Mouse (Mus musculus): ENCODE measurements around the gene Osgepl1. TPM values are rescaled to one million over a fixed set of nuclear protein-coding genes. Genes with fewer than 3 reads are reported as not detected.
"Not testable (repeated sequence)": the region's sequence is repeated elsewhere in the genome, so short reads cannot be mapped to it uniquely, and the experiment has no call there.

Osgepl1 gene
- 21.0 and 23.9 TPM in 2 replicates for polyA plus RNA-seq (2012; rRNA removed)

DNA sequence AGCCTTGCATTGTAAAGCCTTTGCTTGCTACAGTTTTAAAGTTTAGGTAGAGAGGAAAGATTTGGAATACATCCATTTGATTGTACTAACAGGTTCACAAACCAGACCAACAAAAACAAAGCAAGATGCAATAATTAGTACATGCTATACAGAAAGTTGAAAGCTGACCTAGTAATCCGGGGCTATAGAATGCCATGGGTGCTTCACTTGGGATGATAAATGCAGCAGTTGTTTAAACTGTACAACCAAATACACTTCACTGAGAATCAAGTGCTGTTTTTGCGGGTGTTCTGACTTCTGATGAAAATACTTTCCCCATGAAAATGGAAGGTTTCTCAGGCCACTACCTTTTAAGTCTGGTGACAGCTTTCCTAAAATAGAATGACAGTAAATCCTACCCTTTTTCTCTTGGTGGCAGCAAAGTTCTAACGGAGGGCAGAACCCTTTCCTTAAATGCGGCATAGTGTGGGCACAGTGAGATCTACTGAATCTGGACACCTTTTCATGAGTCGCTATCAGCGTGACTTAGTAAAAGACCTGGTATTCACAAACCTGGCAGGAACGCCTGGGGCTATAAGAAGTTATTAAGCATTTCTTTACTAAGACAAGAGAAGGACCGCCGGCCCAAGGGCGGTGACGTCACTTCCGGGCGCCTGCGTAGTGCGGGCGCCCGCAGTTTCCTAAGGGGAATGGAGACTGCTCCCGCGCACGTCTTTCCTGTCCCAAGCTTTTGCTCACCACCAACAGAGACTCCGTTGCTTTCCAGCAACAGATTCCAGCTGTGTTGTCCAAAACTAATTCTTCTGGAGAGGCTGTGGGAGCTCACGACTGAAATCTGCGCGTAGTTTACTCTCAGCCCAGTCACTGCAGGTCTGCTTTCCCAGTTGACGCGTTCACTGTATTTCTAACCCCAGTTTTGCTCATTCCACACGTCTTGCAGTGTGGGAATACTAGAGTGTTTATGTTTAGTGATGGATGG, at the start of gene Osgepl1:
Gene Osgepl1, plus strand, starts transcription at position 636 of the 979 bp plus-strand sequence.
- peak; percentile 71 to 88 for DNase-seq (ENCODE audit: extremely low spot score in 1 of 2, low spot score in 1 of 2)

DNA sequence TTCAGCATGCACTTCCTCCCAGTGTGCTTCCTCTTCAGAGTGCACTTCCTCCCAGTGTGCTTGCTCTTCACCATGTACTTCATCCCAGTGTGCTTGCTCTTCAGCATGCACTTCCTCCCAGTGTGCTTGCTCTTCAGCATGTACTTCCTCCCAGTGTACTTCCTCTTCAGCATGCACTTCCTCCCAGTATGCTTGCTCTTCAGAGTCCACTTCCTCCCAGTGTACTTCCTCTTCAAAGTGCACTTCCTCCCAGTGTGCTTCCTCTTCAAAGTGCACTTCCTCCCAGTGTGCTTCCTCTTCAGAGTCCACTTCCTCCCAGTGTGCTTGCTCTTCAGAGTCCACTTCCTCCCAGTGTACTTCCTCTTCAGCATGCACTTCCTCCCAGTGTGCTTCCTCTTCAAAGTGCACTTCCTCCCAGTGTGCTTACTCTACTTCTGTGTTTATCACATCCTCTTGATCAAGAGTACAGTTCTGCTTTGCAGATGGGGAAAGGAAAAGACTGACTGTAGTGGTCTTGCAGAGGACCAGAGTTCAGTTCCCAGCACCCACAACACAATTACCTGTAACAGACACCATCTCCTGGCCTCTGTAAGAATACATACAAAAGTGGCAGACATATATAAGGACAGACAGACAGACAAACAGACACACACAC, 48.3 kb upstream of the Osgepl1 start:
- not testable (repeated sequence) for DNase-seq (ENCODE audit: extremely low spot score in 1 of 2, low spot score in 1 of 2)

DNA sequence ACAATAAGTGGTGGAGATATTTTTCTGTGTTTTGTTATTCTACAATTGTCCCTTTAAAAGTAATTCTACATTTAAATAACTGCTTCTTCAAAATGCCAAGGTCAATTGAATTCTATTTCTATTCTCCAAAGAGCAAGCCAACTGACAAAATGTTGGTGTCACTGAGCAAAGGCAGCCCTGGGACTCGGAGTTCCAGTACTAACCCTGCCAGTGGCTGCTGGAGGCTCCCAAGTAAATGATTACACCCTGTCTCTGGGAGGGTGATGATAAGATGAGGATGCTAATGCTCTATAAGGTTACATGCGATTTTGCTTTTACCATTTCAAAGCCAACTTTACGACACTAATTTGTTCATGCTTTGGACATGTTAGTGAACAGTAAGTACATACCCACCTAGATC, 43.5 kb upstream of the Osgepl1 start:
- no peak for DNase-seq (ENCODE audit: extremely low spot score in 1 of 2, low spot score in 1 of 2)

DNA sequence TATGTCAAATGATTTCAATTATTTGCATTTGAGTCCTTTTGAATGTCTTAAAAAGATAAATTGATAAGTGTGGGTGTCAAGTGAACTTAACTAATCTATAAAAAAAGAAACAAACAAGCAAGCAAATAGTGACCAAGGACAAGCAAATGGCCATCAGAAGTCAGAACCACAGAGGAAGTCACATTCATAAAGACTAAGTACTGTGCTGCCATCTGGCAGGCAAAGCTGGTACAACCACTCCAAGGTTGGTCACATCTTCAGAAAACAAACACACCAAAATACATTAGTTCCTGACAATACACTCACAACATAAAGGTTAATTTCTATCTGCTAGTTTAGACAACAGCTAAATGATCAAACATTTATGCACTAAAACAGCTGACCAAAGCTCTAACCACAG, 40.8 kb upstream of the Osgepl1 start:
- peak; percentile 7 to 66 for DNase-seq (ENCODE audit: extremely low spot score in 1 of 2, low spot score in 1 of 2)

DNA sequence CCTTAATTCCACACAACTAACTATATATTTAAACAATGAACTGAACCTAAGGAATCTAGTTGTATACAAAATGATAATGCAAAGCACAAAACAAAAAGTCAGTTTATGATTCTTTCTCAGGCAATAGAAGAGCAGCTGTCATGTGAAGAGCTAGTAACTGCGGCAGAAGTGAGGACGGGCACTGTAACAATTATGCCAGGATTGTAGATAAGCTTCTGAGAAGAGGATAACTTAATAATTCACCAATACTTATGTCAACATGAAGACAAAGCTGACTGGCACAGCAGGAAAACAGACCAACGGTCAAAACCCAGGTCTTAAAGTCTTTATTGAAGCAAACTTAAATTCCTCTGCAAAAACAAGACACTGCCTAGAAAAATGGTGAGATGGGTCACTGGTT, 22.2 kb upstream of the Osgepl1 start:
- DNase-seq (ENCODE audit: extremely low spot score in 1 of 2, low spot score in 1 of 2) = no peak

DNA sequence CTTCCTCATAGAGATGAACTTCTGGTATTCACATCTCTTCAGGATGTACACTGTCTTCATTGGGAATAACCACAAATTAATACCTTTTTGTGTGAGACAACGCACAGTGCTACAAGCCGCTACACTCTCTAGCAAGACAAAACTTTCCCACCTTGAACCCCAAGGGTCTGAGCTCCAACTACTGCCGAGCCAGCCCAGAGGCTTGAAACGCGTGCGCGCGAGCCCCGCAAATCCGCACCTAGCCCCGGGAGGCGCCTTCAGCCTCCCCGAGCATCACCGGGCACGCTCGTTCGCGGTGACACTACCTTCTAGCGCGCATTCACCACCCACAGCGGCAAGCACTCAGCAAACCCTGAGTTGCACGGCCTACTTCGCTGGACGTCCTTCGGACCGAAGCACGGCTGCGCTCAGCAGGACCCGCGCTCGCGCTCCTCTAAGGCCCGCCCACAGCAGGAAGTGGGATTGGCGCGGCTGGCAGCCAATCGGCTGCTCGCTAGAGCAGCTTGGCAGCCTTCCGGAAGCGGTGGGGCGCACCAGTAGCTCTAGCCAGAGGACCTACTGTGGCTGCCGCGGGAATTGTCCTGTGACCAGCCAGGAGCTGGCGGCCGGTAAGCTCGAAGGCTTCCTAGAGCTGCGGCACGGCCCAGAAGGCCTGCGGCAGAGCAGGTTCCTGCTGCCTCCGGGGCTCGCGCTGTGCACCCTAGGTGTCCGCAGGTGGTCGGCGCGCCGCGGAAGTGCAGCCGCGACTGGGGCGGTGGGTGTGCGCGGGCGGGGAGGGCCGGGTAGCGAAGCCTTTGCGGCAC, 16.6 kb upstream of the Osgepl1 start, which contains the start of the genes Pms1, Ormdl1 and Gm28778:
Gene Pms1, minus strand, starts transcription at position 438 of the 803 bp plus-strand sequence.
Gene Ormdl1, plus strand, starts transcription at position 515 of the 803 bp plus-strand sequence.
Gene Gm28778, plus strand, starts transcription at position 531 of the 803 bp plus-strand sequence.
- DNase-seq (ENCODE audit: extremely low spot score in 1 of 2, low spot score in 1 of 2) = peak; percentile 85 to 96

DNA sequence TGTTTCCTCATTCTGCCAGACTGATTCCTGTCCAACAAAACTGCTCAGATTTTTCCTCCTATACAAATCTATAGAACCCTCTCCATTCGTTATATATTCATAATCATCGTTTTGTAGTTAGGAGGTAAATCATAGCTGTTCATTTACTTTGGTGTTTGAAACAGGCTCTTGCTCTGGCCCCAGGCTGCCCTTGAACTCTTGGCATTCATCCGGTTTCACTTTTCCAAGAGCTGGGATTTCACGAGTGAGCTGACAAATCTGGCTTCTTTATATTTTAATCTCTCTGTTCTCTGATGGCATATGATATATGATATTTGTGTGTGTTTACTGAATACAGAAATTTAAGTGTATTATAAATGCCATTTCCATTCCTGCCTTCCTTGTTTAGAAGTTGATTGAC, 12.9 kb upstream of the Osgepl1 start:
- no peak for DNase-seq (ENCODE audit: extremely low spot score in 1 of 2, low spot score in 1 of 2)

DNA sequence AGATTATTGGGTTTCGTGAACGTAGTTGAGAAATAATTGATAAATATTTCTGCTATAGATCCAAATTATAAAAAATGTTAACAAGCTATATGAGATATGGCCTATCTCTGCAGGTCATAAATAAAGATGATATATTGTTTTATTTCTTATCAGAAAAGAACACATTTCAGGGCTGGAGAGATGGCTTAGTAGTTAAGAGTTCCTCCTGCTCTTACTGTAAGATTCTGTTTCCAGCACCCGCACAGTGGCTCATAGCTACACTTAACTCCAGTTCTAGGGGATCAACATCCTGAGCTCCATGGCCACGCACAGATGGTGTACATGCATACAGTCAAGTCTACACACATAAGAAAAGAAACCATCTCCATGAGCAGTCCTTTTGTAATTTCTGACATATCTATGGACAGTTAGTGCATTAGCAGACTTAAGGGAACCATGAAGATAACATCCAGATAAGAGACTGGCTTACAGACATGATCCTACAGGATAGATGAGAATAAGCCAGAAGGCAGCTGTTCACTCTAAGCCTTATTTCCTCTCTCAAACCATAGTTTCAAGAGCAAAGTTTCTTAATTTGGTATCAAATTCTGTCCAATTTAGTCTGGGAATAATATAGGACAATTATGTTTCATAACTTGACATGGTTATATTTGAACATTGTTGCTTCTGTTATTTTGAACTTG, 8.4 kb downstream of the Osgepl1 start:
- no peak for DNase-seq (ENCODE audit: extremely low spot score in 1 of 2, low spot score in 1 of 2)

DNA sequence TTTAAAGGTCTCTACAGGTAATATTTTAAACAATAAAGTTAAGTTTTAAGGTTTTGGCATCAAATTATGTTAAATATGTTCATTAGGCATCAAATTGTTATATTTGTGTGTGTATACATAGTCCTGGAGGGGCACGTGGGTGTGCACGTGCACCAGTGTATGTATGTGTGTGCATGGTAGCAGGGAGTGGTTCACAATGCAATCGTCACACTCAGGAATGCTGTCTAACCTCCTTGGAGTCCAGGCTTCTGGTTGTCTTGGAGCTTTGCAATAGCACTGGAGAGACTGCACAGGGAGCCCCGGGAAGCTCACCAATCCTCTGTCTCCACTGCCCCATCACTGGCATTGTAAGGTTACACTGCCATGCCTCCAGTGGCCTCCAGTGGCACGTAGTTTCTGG, 9.8 kb downstream of the Osgepl1 start:
- no peak for DNase-seq (ENCODE audit: extremely low spot score in 1 of 2, low spot score in 1 of 2)

DNA sequence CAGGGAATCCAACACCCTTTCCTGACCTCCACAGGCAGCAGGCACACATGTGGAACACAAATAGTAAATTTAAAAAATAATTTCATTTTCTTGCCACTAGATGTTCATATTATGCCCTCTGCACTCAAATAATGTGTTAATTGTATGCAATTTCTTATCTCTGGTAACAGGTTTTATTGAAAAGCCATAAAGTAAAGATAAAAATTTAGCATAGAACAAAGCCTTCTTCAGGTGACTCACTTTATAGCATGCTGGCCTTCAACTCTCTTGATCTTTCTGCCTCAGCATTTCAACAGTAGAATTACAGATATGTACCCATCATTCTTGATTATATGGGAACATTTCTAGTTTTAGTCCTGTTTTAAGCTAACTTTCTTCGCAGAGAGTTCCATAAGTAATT, 10.9 kb downstream of the Osgepl1 start:
- DNase-seq (ENCODE audit: extremely low spot score in 1 of 2, low spot score in 1 of 2) = no peak

DNA sequence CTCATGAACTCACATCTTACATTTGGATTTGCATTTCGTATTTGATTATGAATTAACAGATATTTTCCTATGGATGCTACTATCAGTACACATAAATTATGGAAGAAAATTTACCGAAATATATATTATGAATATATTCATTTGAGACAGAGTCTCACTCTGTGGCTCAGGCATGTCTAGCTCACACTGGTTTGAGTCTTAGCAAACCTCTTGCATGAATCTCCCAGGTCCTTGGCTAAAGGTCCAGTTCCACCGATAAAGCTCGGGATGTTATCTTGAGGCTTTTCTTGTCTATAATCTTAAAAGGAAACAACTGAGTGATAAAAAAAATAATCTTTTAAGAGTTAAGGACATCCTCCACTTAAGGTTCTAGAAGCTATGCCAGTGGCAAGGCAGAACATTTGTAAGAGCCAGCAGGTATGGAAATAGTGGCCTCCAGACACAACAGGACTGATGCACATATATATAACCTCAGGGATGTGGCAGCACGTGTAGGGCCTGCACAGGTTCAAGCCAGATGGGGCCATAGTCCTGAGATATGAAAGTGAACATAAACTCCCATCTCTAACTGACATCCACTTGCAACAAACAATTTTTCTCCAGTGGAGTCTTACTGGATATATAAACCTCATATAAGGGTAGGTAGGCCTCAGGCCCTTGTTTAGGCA, 11.5 kb downstream of the Osgepl1 start:
- DNase-seq (ENCODE audit: extremely low spot score in 1 of 2, low spot score in 1 of 2) = no peak

DNA sequence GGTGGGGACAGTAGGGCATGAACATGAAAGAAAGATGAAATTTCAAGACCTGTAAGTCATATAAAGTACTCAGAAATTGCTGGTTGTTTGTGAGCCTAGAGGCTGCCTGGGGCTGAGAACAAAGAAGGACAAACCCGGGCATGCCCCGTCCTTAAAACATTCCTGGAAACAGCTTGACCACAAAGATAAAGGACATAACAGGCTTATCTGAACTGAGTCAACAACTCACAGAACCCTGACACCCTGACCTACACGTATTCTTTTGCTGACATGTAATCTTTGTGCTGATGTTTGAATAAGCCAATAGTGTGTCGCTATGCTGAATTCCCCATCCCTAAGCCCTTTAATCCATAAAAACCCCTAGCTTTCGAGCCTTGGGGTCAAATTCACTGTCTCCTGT, 20.1 kb downstream of the Osgepl1 start:
- DNase-seq (ENCODE audit: extremely low spot score in 1 of 2, low spot score in 1 of 2) = not testable (repeated sequence)

DNA sequence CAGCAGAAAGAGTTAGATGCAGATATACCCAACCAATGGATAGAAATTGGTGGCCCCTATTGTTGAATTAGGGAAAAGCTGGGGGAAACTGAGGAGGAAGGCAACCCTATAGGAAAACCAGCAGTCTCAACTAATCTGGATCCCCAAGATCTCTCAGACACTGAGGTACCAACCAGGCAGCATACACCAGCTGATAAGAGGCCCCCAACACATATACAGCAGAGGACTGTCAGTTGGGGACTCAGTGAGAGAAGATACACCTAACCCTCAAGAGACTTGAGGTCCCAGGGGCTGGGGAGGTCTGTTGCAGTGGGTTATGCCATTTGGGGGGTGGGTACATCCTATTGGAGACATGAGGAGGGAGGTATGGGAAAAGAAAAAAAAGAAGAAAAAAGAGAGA, 22.0 kb downstream of the Osgepl1 start:
- no peak for DNase-seq (ENCODE audit: extremely low spot score in 1 of 2, low spot score in 1 of 2)

DNA sequence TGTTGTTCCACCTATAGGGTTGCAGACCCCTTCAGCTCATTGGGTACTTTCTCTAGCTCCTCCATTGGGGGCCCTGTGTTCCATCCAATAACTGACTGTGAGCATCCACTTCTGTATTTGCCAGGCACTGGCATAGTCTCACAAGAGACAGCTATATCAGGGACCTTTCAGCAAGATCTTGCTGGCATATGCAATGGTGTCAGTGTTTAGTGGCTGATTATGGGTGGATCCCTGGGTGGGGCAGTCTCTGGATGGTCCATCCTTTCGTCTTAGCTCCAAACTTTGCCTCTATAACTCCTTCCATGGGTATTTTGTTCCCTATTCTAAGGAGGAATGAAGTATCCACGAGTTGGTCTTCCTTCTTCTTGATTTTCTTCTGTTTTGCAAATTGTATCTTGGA, 24.0 kb downstream of the Osgepl1 start:
- not testable (repeated sequence) for DNase-seq (ENCODE audit: extremely low spot score in 1 of 2, low spot score in 1 of 2)

DNA sequence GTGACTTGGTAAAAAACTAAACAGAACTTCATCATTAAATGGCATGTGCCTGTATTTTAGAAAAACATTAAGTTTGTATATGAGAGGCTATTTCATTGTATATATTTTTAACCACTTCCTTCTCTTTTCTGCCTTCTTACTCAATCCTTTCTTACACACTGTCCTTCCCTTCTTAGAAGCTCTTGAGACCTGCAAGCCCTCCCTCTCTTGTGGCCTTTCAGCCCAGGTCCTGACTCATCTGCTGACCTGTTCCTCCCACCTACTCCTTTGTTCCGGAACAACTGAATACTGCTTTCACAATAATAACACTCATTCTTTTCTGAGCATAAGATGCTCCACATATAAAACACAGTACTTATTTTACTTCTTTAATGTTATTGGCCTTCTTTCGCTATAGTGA, 27.6 kb downstream of the Osgepl1 start:
- DNase-seq (ENCODE audit: extremely low spot score in 1 of 2, low spot score in 1 of 2) = no peak

DNA sequence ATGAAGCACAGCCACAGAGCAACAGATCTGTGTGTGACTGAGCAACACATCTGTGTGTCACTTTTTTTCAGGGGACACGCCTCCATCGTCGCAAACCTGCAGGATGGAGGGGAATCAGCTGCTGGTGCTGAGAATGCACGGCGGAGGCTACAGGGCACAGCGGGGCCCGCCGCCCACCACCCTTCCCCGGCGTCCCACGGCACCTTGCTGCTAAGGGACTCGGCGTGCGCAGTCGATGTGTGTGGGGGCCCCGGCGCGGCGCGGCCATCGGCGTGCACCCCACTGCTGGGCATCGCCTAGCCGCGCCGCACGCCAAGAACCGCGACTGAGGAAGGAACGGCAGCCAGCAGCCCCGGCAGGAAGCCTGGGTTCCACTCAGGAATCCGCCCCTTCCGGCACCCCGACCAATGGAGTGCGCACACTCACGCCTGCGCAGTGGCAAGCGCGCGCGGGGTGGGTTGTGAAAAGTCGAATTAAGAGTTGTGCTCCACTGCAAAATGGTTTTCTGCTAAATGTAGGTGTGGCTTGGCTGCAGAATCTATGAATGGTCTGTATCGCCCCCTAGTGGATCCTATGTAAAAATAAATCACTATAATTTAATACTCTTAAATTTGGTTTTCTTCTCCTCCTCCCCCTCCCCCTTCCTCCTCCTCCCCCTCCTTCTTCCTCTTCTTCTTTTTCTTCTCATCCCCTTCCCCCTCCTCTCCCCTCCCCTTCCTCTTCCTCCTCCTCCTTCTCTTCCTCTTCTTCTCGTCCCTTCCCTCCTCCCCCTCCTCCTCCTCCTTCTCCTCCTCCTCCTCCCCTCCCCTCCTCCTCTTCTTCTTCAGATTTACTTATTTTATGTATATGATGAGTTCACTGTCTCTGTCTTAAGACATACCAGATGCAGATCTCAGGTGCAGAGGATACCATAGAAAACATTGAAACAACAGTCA, 39.2 kb downstream of the Osgepl1 start, which contains the start of the genes Asdurf, Gm28551 and Asnsd1:
Gene Asdurf, minus strand, starts transcription at position 293 of the 935 bp plus-strand sequence.
Gene Gm28551, minus strand, starts transcription at position 341 of the 935 bp plus-strand sequence.
Gene Asnsd1, minus strand, starts transcription at position 426 of the 935 bp plus-strand sequence.
- DNase-seq (ENCODE audit: extremely low spot score in 1 of 2, low spot score in 1 of 2) = peak; percentile 91 to 98

DNA sequence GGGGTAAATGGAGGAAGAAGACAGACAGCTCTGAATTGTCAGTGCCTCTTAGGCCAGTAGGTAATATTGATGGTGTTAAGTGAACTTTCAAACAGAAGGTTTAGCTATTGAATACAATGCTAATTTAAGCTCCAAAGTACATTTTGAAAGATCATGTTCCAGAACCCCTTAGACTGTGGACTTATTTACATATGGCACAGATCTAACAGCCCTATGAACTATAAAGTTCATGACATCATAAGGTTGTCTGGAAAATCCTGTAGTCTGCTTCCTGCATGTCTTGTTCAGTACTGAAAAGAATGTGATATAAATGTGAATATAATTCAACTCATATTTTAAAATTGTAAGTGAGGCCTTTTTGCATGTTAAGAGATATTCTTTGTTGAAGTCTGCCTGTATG, 45.6 kb downstream of the Osgepl1 start:
- no peak for DNase-seq (ENCODE audit: extremely low spot score in 1 of 2, low spot score in 1 of 2)

Data from frontal cortex, adult 2 months (tissue).